Mouse (Mus musculus) liver, embryonic 14.5 days (tissue): ENCODE data around the gene Rara. TPM values are rescaled to one million over a fixed set of nuclear protein-coding genes. Genes with fewer than 3 reads are reported as not detected.
"Not testable (repeated sequence)": the region's sequence is repeated elsewhere in the genome, so short reads cannot be mapped to it uniquely, and the experiment has no call there.

ENCODE experiments used
- ATAC-seq: fragments of 200-750 bp; cut with Nextera tagmentation; 2 replicates; pipeline ENCODE4 v1.8.0; 2017; ENCODE audit warnings: moderate number of reproducible peaks, mild to moderate bottlenecking, moderate library complexity; ENCODE audit not compliant: insufficient read depth
- DNase-seq, 3 experiments: peaks; one replicate each; pipeline ENCODE4 v3.0.0-alpha.2; 2012 to 2013; ENCODE audit warnings: low read depth in 3 of 3, low spot score in 3 of 3
- H3K27ac ChIP-seq: fragments of 300-500 bp; sonication (generic); 2 replicates; pipeline ENCODE4 v1.5.1; 2014; ENCODE audit warnings: moderate library complexity, mild to moderate bottlenecking, control low read depth, inconsistent platforms
- H3K27me3 ChIP-seq: fragments of 300-500 bp; sonication (generic); 2 replicates; pipeline ENCODE4 v1.6.1; 2014; ENCODE audit warnings: mild to moderate bottlenecking, low read length, moderate library complexity; ENCODE audit not compliant: control insufficient read depth, insufficient read depth
- H3K36me3 ChIP-seq: fragments of 300-500 bp; sonication (generic); replicated peaks from 2 replicates; pipeline ENCODE4 v1.6.1; 2014; ENCODE audit warnings: low read depth; ENCODE audit not compliant: control insufficient read depth, insufficient read depth
- H3K4me1 ChIP-seq, 2 experiments: fragments of 200-500 bp in 1 of 2; fragments of 300-500 bp in 1 of 2; sonication (generic) in 1 of 2; replicated peaks; 2 replicates each; pipeline ENCODE4 v1.6.1; 2012 to 2014; ENCODE audit warnings: antibody characterized with exemption in 1 of 2, inconsistent platforms in 1 of 2, low read length in 1 of 2; ENCODE audit not compliant: control insufficient read depth in 2 of 2, insufficient read depth in 2 of 2
- H3K4me2 ChIP-seq: fragments of 300-500 bp; sonication (generic); 2 replicates; pipeline ENCODE4 v1.6.1; 2014; ENCODE audit warnings: low read depth, mild to moderate bottlenecking, control low read depth, moderate library complexity
- H3K4me3 ChIP-seq, 2 experiments: fragments of 200-500 bp in 1 of 2; fragments of 300-500 bp in 1 of 2; sonication (generic) in 1 of 2; 2 replicates each; pipeline ENCODE4 v1.5.1; 2012 to 2014; ENCODE audit warnings: low read depth in 2 of 2, low read length in 2 of 2, mild to moderate bottlenecking in 2 of 2, control low read depth in 1 of 2, inconsistent platforms in 1 of 2, moderate library complexity in 1 of 2; ENCODE audit not compliant: insufficient read depth in 1 of 2
- H3K9ac ChIP-seq: fragments of 300-500 bp; sonication (generic); replicated peaks from 2 replicates; pipeline ENCODE4 v1.6.1; 2014; ENCODE audit warnings: mild to moderate bottlenecking, control low read depth, moderate library complexity
- H3K9me3 ChIP-seq: fragments of 300-500 bp; sonication (generic); 2 replicates; pipeline ENCODE4 v1.6.1; 2016; ENCODE audit warnings: low read length, mixed read lengths; ENCODE audit not compliant: control insufficient read depth
- CTCF ChIP-seq: IDR thresholded peaks from 2 replicates; pipeline ENCODE4 v1.5.1; 2016; ENCODE audit warnings: antibody characterized with exemption, low read depth, control low read depth
- EP300 ChIP-seq: IDR thresholded peaks from 2 replicates; pipeline ENCODE4 v1.6.1; 2016; ENCODE audit warnings: antibody characterized with exemption, low read depth
- WGBS: fragments of 180-500 bp; shearing (Covaris S2); extraction: QIAGEN DNeasy Blood & Tissue Kit; methylation state at CpG from one replicate; pipeline ENCODE4 v1.1.7; 2014; ENCODE audit not compliant: insufficient replicate concordance; 5-methylcytosine and 5-hydroxymethylcytosine counted together
- polyA plus RNA-seq, 2 experiments: library from polyadenylated mRNA; depleted of rRNA in 1 of 2; stranded (reverse) in 1 of 2; unstranded in 1 of 2; fragments of >200 nt; fragmentation: Nextera tagmentation in 1 of 2; extraction: Ambion mirVana in 1 of 2; gene quantifications; 2 replicates each; pipeline versions ENCODE4 v1.2.1 to v1.2.3; 2012 to 2014

Rara gene
- polyA plus RNA-seq, 2 experiments = 1.9 to 3.2 TPM

DNA sequence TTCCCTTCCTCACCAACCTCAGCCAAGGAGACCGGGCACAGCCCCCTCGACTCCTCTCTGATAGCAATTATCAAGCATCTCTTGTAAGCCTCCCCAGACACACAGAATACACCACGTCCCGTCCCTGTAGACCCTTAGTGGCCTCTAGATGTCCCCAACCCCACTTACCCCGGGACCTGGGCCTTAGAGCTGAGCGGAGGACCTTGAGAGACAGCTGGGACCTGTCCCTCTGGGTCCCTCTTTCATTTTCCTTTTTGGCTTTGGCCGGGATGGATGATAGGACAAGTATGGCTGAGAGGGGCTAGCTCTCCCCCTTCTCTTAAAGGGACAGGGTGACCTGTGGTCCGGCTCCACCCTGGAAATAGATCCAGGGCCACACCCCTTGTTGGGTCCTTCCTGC, 55.9 kb downstream of the Rara start:
- no peak for TF ChIP-seq CTCF
- TF ChIP-seq EP300 = no peak
- peaks cover 31% of the 10 kb centered on the region for H3K27me3 ChIP-seq
- no peak for ATAC-seq
- no peak overlapping the region for H3K9ac ChIP-seq
- H3K4me1 ChIP-seq = no peaks in the 10 kb centered on the region
- H3K36me3 ChIP-seq = peaks cover under 1% of the 10 kb centered on the region; the same call in 1 of the 2 replicates
- WGBS = 44% methylated on average over 8 of the region's 8 CpGs
- H3K4me2 ChIP-seq = no peak overlapping the region
- H3K4me3 ChIP-seq = no peak overlapping the region
- H3K9me3 ChIP-seq = no peaks in the 10 kb centered on the region
- no peak for DNase-seq
- no peak overlapping the region for H3K27ac ChIP-seq

DNA sequence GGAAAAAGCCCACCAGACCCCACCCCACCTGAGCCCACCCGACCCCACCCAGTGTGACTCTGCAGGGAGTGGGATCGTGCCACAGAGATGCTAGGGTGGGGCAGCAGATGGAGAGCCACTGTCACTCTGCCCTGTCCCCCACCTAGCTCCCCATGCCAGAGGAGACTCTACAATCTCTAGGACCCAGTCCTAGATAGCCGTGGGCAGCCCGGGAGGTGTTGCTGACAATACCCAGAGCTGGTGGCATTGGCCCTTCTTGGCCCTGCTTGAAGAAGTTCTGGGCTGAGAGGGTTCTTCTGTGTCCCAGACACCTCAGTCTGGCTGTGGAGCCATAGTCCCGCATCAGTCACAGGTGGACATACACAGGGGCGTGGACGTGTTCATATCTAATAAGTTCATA, 57.9 kb downstream of the Rara start:
- no peak for TF ChIP-seq CTCF
- TF ChIP-seq EP300 = no peak
- Histone ChIP-seq H3K4me3 (no peak overlapping the region), H3K27me3 (peaks cover 31% of the 10 kb centered on the region), H3K9me3 (no peaks in the 10 kb centered on the region), H3K4me1 (no peaks in the 10 kb centered on the region), H3K9ac (no peak overlapping the region), H3K27ac (no peak overlapping the region), H3K4me2 (no peak overlapping the region), H3K36me3 (peaks cover 13% of the 10 kb centered on the region)
- ATAC-seq = no peak
- no peak for DNase-seq
- WGBS = 70% methylated on average over 7 of the region's 7 CpGs

DNA sequence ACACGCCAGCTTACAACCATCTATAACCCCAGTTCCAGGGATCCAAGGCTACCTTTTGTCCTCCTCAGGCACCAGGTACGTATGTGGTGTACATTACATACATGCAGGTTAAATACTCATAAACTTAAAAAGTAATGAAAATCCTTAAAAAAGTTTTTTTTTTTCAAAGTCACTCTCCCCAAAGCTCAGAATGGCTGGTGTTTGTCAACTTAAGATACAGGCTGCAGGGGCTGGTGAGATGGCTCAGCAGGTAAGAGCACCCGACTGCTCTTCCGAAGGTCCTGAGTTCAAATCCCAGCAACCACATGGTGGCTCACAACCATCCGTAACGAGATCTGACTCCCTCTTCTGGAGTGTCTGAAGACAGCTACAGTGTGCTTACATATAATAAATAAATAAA, 60.6 kb downstream of the Rara start:
- peaks cover 39% of the 10 kb centered on the region for H3K36me3 ChIP-seq
- not testable (repeated sequence) for H3K27ac ChIP-seq, H3K9ac ChIP-seq, H3K4me1 ChIP-seq, H3K9me3 ChIP-seq, ATAC-seq, H3K4me3 ChIP-seq, H3K4me2 ChIP-seq, DNase-seq, H3K27me3 ChIP-seq
- WGBS = 90% methylated on average over 4 of the region's 6 CpGs

DNA sequence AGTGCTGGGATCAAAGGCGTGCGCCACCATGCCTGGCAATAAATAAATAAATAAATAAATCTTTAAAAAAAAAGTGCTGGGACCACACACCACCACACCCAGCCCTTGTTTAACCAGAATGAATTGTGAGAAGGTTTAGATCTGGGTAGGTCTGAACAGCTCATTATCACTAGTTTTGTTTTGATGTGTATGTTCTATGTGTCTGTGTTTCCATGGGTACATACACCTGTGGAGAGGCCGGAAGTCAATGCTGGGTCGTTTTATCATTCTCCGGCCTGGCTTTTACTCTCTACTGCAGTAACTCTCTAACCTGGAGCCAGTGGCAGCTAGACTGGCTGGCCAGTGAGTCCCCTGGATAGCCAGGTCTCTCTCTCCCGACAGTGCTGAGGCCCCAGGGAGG, 63.2 kb downstream of the Rara start:
- ATAC-seq = 0 out of 2 replicates have a peak, but pooled peaks have one; percentile 12
- Histone ChIP-seq H3K27me3 (no peaks in the 10 kb centered on the region), H3K4me3 (no peak overlapping the region), H3K4me1 (no peaks in the 10 kb centered on the region), H3K36me3 (peaks cover 65% of the 10 kb centered on the region), H3K4me2 (no peak overlapping the region), H3K9me3 (no peaks in the 10 kb centered on the region), H3K9ac (no peak overlapping the region), H3K27ac (no peak overlapping the region)
- DNase-seq = no peak
- 90% methylated on average over 6 of the region's 6 CpGs for WGBS
- TF ChIP-seq EP300 (no peak), CTCF (no peak)

DNA sequence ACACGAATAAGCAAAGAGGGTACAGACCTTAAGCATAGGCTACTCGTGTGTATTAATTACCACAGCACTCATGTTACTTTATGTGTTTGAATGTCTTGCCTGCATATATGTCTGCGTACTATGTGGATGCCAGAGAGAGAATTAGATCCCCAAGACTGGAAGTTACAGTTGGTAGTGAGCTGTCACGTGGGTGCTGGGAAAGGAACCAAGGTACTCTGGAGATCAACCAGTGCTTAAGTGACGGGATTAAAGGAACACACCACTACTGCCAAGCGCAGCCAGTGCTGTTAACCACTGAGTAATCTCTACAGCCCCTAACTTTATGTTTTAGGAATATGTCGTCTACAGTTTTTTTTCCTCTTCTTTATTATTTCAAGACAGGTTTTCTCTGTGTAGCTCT, 68.4 kb downstream of the Rara start:
- Histone ChIP-seq H3K4me2 (no peak overlapping the region), H3K27me3 (no peaks in the 10 kb centered on the region), H3K9me3 (no peaks in the 10 kb centered on the region), H3K27ac (no peak overlapping the region), H3K9ac (no peak overlapping the region), H3K4me1 (no peaks in the 10 kb centered on the region), H3K4me3 (no peak overlapping the region), H3K36me3 (peaks cover 99% of the 10 kb centered on the region)
- ATAC-seq (no peak), DNase-seq (no peak)
- no peak for TF ChIP-seq CTCF
- no peak for TF ChIP-seq EP300
- WGBS = 92% methylated on average over 7 of the region's 7 CpGs
